Mouse (Mus musculus) liver, embryonic 14 days (tissue): ENCODE measurements around the gene Atp11a. TPM values are rescaled to one million over a fixed set of nuclear protein-coding genes. Genes with fewer than 3 reads are reported as not detected.

Source experiments
- polyA plus RNA-seq: library from polyadenylated mRNA; depleted of rRNA; stranded (reverse); fragments of >200 nt; gene quantifications from 2 replicates; pipeline ENCODE4 v1.2.3, GENCODE M21; 2012; rRNA removed

Gene Atp11a
- polyA plus RNA-seq, result 2.2 and 2.4 TPM in 2 replicates

DNA sequence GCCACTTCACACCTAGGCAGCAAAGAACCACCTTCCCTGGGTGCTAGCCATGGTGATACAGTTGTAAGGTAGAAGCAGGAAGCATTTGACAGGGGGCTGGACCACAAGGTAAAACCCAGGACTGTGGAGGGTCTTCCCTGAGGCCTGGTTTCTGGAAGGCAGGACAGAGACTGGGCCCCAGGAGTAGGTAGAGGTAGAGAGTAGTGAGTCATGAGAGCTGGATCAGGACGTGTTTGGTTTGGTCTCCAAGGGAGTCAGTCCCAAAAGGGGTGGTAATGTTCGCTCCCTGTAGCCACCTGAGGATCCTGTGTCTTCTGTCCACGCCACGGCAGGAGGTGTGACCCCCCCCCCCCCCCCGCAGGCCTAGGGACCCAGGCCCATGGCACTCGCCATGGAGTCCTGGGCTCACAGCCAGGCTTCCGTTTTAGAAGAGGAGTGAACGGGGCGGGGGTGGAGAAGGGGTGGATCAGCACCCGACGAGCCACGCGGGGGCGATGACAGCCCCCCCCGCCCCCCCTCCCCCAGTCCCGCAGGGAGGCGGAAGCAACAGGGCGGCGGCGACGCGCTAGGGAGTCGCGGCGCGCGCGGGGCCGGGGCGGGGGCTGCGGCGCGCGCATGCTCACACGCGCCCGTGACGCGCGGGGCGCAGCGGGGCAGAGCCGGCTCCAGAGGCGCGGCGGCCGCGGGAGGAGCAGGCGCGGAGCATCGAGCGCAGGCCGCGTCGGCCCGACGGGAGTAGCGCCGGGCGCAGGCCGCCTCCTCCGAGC lies at the start of gene Atp11a:
TSS of gene Atp11a (plus strand) at position 624 of the 767 bp plus-strand sequence.

DNA sequence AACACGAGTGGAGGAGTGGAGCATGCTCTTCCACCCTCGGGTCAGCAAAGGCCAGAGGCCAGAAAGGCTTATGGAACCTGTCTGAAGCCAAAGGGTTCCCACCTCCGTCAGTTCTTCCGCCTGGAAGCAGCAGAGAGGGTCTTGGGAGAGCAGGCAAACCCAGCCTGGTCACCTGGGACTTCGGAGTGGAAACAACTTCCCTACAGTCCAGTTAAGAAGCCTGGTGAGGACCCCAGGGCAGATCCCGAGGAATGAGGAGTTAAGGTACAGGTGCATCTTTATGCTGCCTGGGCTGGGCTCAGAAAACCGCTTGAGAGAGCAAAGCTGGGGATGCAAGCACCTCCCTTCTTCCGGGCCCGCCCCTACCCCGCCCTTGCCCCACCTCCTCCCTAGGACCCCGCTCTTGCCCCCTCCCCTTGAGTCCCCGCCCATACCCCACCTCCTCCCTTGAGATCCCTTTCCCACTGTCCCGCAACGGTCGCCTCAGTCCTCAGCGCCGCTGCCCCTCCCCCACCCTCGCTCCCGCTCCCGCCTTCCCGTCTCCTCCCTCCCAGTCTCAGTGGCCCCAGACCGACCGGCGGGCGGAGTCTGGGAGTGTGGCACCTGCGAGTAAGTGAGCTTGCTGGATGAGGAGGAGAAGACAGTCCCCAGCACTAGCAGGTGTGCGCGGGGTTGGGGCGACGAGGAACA lies 116.7 kb downstream of the Atp11a start, which contains the start of gene Mcf2l:
TSS of gene Mcf2l (plus strand) at position 450 of the 690 bp plus-strand sequence.

Other genes starting within 250 kb of the Atp11a start
- gene Spaca7, start 184.0 kb upstream of the Atp11a start, polyA plus RNA-seq, result not detected in 2 replicates
- gene Tubgcp3, start 84.8 kb upstream of the Atp11a start, polyA plus RNA-seq, result 37.2 and 41.1 TPM in 2 replicates
- 0.41 and 0.61 TPM in 2 replicates for gene Mcf2l, start 116.8 kb downstream of the Atp11a start, polyA plus RNA-seq